Mouse (Mus musculus) spleen, adult 2 months (tissue): Measurements from ENCODE around the gene Siah1a.

ENCODE experiments used
- CTCF ChIP-seq: fragments of 200-500 bp; IDR thresholded peaks from 2 replicates; pipeline ENCODE4 v1.5.1; 2011; ENCODE audit warnings: mild to moderate bottlenecking, inconsistent platforms; ENCODE audit not compliant: insufficient read depth, insufficient read length, insufficient replicate concordance; ENCODE audit errors: extremely low read depth
- POLR2A ChIP-seq: fragments of 200-500 bp; IDR thresholded peaks from 2 replicates; pipeline ENCODE4 v1.6.1; 2011; ENCODE audit warnings: low read depth, low read length, inconsistent platforms

GRCm38 (mm10) chr8:86760746-86761145, 15.0 kb upstream of the Siah1a start:
- TF ChIP-seq CTCF (no peak), POLR2A (no peak)
